Mouse (Mus musculus) inflammation-experienced regulatory T-cells (primary cell): Measurements from ENCODE around the gene Olfr1053. TPM values are rescaled to one million over a fixed set of nuclear protein-coding genes. Genes with fewer than 3 reads are reported as not detected.

ENCODE experiments used
- polyA plus RNA-seq, 2 experiments: library from polyadenylated mRNA; unstranded; fragments of 100-300 nt; shearing (Covaris generic); gene quantifications; one replicate each; pipeline ENCODE4 v1.2.1; 2017

The Olfr1053 gene
- polyA plus RNA-seq: not detected

GRCm38 (mm10) chr2:86315184-86315583 lies at the start of gene Olfr1053:
Gene Olfr1053 (minus strand): TSS chr2:86315284.

DNA sequence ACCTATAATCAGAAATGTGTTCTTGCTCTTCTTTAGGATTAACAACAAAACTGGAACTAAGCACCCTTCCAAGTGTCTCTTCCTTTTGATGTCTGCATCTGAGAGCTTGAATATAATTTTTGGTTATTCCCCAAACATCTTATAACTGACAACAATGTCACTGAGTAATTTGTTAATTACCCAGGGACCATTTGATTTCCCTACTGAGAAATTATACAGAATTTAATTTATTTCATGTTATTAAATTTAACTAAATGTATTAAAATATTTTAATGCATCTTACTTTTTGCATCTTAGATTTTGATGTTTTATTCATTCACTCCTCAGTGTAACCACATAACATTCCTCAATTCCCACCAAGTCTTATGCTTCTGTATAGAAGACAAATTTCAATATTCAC lies 47.3 kb upstream of the Olfr1053 start, which contains the start of gene Olfr1056:
Gene Olfr1056, minus strand, starts transcription at position 101 of the 400 bp plus-strand sequence.

GRCm38 (mm10) chr2:86350184-86350583 lies 35.1 kb upstream of the Olfr1053 start, which contains the start of gene Olfr1055:
Gene Olfr1055 (minus strand): TSS chr2:86350284.

GRCm38 (mm10) chr2:86335333-86335732 lies 20.2 kb upstream of the Olfr1053 start, which contains the start of gene Olfr1054:
Gene Olfr1054 (minus strand): TSS chr2:86335433.

GRCm38 (mm10) chr2:86292155-86292554 lies 22.9 kb downstream of the Olfr1053 start, which contains the start of gene Olfr1052:
Gene Olfr1052 (plus strand): TSS chr2:86292455.

DNA sequence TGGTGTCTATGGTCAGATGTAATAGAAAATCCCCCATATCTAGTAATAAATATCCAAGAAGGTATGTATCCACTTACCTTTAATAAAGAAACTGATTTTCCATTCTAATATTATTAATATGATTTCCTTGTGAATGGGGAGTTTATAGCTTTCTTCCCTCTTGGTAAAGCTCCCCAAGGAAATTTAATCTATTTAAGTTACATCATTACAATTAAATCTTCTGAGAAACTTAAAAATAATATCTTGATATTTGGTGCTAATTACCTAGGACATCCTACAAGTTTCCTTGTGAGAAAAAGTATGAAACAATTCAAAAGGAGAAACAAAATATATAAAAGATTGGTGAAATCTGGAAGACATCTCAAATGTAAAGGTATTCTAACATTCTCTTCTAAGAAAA lies 36.1 kb downstream of the Olfr1053 start, which contains the start of gene Olfr1051:
Gene Olfr1051, minus strand, starts transcription at position 101 of the 400 bp plus-strand sequence.

Other genes starting within 250 kb of the Olfr1053 start
- gene Olfr1036, start 241.3 kb downstream of the Olfr1053 start, polyA plus RNA-seq: under 1 TPM in 1 of 2 experiments, not detected in 1; 0.14 TPM
- not detected for gene Olfr1037, start 227.9 kb downstream of the Olfr1053 start, polyA plus RNA-seq
- gene Olfr1039, start 179.4 kb downstream of the Olfr1053 start, polyA plus RNA-seq: not detected
- not detected for gene Olfr1040, start 168.6 kb downstream of the Olfr1053 start, polyA plus RNA-seq
- under 1 TPM; 0.12 to 0.98 TPM for gene Olfr1042, start 153.4 kb downstream of the Olfr1053 start, polyA plus RNA-seq
- gene Olfr1043, start 147.8 kb downstream of the Olfr1053 start, polyA plus RNA-seq: 1 to 10 TPM in 1 of 2 experiments, under 1 TPM in 1; 0.12 to 3.0 TPM
- under 1 TPM in 1 of 2 experiments, not detected in 1; 0.99 TPM for gene Olfr1044, start 137.5 kb downstream of the Olfr1053 start, polyA plus RNA-seq
- under 1 TPM; 0.07 to 0.10 TPM for gene Olfr52, start 129.6 kb downstream of the Olfr1053 start, polyA plus RNA-seq
- not detected for gene Olfr1045, start 112.3 kb downstream of the Olfr1053 start, polyA plus RNA-seq
- not detected for gene Olfr1046, start 96.0 kb downstream of the Olfr1053 start, polyA plus RNA-seq
- not detected for gene Olfr1047, start 83.9 kb downstream of the Olfr1053 start, polyA plus RNA-seq
- not detected for gene Olfr1048, start 75.0 kb downstream of the Olfr1053 start, polyA plus RNA-seq
- under 1 TPM in 1 of 2 experiments, not detected in 1; 0.64 TPM for gene Olfr1049, start 57.0 kb downstream of the Olfr1053 start, polyA plus RNA-seq
- gene Olfr1051, start 36.2 kb downstream of the Olfr1053 start, polyA plus RNA-seq: not detected
- under 1 TPM in 1 of 2 experiments, not detected in 1; 0.20 TPM for gene Olfr1052, start 22.8 kb downstream of the Olfr1053 start, polyA plus RNA-seq
- not detected for gene Olfr1054, start 20.1 kb upstream of the Olfr1053 start, polyA plus RNA-seq
- gene Olfr1055, start 35.0 kb upstream of the Olfr1053 start, polyA plus RNA-seq: not detected
- gene Olfr1056, start 47.2 kb upstream of the Olfr1053 start, polyA plus RNA-seq: not detected
- not detected for gene Olfr1057, start 63.1 kb upstream of the Olfr1053 start, polyA plus RNA-seq
- not detected for gene Olfr1058, start 73.3 kb upstream of the Olfr1053 start, polyA plus RNA-seq
- not detected for gene Olfr1061, start 98.8 kb upstream of the Olfr1053 start, polyA plus RNA-seq
- gene Olfr1062, start 111.5 kb upstream of the Olfr1053 start, polyA plus RNA-seq: under 1 TPM; 0.10 to 0.16 TPM
- gene Olfr1065, start 135.3 kb upstream of the Olfr1053 start, polyA plus RNA-seq: not detected
- not detected for gene Olfr1066, start 141.0 kb upstream of the Olfr1053 start, polyA plus RNA-seq
- not detected for gene Olfr228, start 172.1 kb upstream of the Olfr1053 start, polyA plus RNA-seq
- not detected for gene Olfr1076, start 193.2 kb upstream of the Olfr1053 start, polyA plus RNA-seq
- not detected for gene Olfr1079, start 227.2 kb upstream of the Olfr1053 start, polyA plus RNA-seq
- gene Olfr1080, start 243.0 kb upstream of the Olfr1053 start, polyA plus RNA-seq: not detected